Mouse (Mus musculus): ENCODE data around the gene Tmem117. TPM values are rescaled to one million over a fixed set of nuclear protein-coding genes. Genes with fewer than 3 reads are reported as not detected.

Gene Tmem117
- polyA plus RNA-seq, 1 experiment from 2014 or later: 17.8 TPM

- Histone ChIP-seq H3K27me3 (ENCODE audit: control insufficient read depth, insufficient read depth, low read depth, low read length) (no peaks in the 10 kb centered on the region), H3K9me3 (replicated peaks; ENCODE audit: control insufficient read depth, low read length, poor library complexity, severe bottlenecking) (no peaks in the 10 kb centered on the region), H3K4me2 (ENCODE audit: low read length) (no peak overlapping the region), H3K27ac (ENCODE audit: low read length) (no peak overlapping the region), H3K4me1 (ENCODE audit: control insufficient read depth, insufficient read depth, low read length) (peaks cover 3% of the 10 kb centered on the region; the same call in 1 of the 2 replicates), H3K4me3 (ENCODE audit: low read depth, low read length) (no peak overlapping the region), H3K36me3 (ENCODE audit: control insufficient read depth, insufficient read depth, low read length) (no peaks in the 10 kb centered on the region), H3K9ac (ENCODE audit: low read depth, low read length) (no peak overlapping the region)
- ATAC-seq: no peak
- 64% methylated on average over 5 of the region's 5 CpGs for WGBS
Observed at GRCm38 (mm10) chr15:94927986-94928385, 299.0 kb downstream of the Tmem117 start.

- no peak for ATAC-seq
- 38% methylated on average over 3 of the region's 3 CpGs for WGBS
- Histone ChIP-seq H3K4me3 (ENCODE audit: low read depth, low read length) (no peak overlapping the region), H3K4me1 (ENCODE audit: control insufficient read depth, insufficient read depth, low read length) (peaks cover 3% of the 10 kb centered on the region; the same call in 1 of the 2 replicates), H3K9ac (ENCODE audit: low read depth, low read length) (no peak overlapping the region), H3K36me3 (ENCODE audit: control insufficient read depth, insufficient read depth, low read length) (no peaks in the 10 kb centered on the region), H3K27ac (ENCODE audit: low read length) (no peak overlapping the region), H3K4me2 (ENCODE audit: low read length) (no peak overlapping the region), H3K9me3 (replicated peaks; ENCODE audit: control insufficient read depth, low read length, poor library complexity, severe bottlenecking) (no peaks in the 10 kb centered on the region), H3K27me3 (ENCODE audit: control insufficient read depth, insufficient read depth, low read depth, low read length) (no peaks in the 10 kb centered on the region)
Observed at GRCm38 (mm10) chr15:94930743-94931142, 301.7 kb downstream of the Tmem117 start.

DNA sequence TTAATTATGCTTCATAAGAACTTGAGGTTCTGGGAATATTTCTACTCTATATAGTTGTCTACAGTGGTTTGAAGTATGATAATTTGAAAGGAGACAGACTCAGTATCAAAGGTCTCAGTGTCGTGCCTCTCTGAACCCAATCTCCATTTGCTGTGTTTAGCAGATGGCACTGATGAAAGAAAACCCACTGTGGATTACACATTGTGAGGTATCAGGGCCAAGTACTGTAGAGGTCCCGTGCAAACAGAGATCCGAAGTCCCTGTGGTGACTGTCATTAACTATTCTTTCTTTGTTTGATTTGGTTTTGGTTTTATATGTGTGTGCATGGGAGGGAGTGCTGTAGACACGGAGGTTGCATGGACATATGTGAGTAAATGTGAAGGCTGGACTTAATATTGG lies 304.0 kb downstream of the Tmem117 start:
- Histone ChIP-seq H3K36me3 (ENCODE audit: control insufficient read depth, insufficient read depth, low read length) (no peaks in the 10 kb centered on the region), H3K27me3 (ENCODE audit: control insufficient read depth, insufficient read depth, low read depth, low read length) (no peaks in the 10 kb centered on the region), H3K27ac (ENCODE audit: low read length) (no peak overlapping the region), H3K4me3 (ENCODE audit: low read depth, low read length) (no peak overlapping the region), H3K4me1 (ENCODE audit: control insufficient read depth, insufficient read depth, low read length) (0 out of 2 replicates have a peak, but pooled peaks cover 2% of the 10 kb centered on the region), H3K4me2 (ENCODE audit: low read length) (no peak overlapping the region), H3K9me3 (replicated peaks; ENCODE audit: control insufficient read depth, low read length, poor library complexity, severe bottlenecking) (no peaks in the 10 kb centered on the region), H3K9ac (ENCODE audit: low read depth, low read length) (no peak overlapping the region)
- ATAC-seq: no peak
- WGBS: 45% methylated on average over 4 of the region's 4 CpGs

DNA sequence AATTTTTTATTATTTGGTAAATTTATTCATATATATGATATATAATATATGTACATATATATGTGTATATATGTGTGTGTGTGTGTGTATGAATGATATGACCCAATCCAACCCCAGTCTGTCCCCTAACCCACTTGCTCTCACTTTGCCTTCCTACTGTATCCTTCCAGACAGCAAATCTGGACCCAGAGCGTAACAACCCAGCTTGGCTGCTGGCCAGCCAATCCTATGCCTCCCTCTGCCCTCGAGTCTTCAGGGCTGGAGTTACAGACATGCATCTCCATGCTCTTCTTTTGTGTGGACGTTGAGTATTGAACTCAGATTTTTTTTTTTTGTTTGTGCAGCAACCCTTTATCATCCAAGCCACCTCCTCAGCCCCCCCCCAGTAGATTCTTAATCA lies 304.4 kb downstream of the Tmem117 start:
- no peak overlapping the region for H3K4me3 ChIP-seq (ENCODE audit: low read depth, low read length)
- no peaks in the 10 kb centered on the region for H3K27me3 ChIP-seq (ENCODE audit: control insufficient read depth, insufficient read depth, low read depth, low read length)
- no peak for ATAC-seq
- WGBS: 28% methylated on average over 3 of the region's 3 CpGs
- H3K4me1 ChIP-seq (ENCODE audit: control insufficient read depth, insufficient read depth, low read length): no peaks in the 10 kb centered on the region
- H3K36me3 ChIP-seq (ENCODE audit: control insufficient read depth, insufficient read depth, low read length): no peaks in the 10 kb centered on the region
- no peak overlapping the region for H3K4me2 ChIP-seq (ENCODE audit: low read length)
- H3K9me3 ChIP-seq (replicated peaks; ENCODE audit: control insufficient read depth, low read length, poor library complexity, severe bottlenecking): no peaks in the 10 kb centered on the region
- no peak overlapping the region for H3K27ac ChIP-seq (ENCODE audit: low read length)
- no peak overlapping the region for H3K9ac ChIP-seq (ENCODE audit: low read depth, low read length)

DNA sequence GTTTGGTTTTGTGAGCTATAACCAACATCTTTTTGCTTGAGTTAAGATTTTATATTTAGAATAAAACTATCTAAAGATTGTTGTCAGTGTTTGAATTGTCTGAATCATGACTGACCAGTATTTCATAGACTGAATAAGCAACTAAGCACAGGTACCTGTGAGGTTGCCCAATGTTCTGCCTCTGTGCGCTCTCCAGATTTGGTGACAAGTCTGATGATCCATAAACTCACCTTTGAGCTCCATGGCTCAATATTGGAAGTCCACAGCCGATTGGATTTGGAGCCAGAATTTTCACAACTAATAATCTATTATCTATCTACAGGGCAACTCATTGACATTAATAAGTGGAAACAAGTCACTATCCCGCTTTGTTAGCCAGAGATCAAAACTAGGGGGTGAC lies 312.9 kb downstream of the Tmem117 start:
- no peak for ATAC-seq
- no peaks in the 10 kb centered on the region for H3K9me3 ChIP-seq (replicated peaks; ENCODE audit: control insufficient read depth, low read length, poor library complexity, severe bottlenecking)
- no peaks in the 10 kb centered on the region for H3K4me1 ChIP-seq (ENCODE audit: control insufficient read depth, insufficient read depth, low read length)
- WGBS: 90% methylated on average over 3 of the region's 3 CpGs
- no peaks in the 10 kb centered on the region for H3K36me3 ChIP-seq (ENCODE audit: control insufficient read depth, insufficient read depth, low read length)
- H3K27ac ChIP-seq (ENCODE audit: low read length): no peak overlapping the region
- no peak overlapping the region for H3K4me2 ChIP-seq (ENCODE audit: low read length)
- H3K4me3 ChIP-seq (ENCODE audit: low read depth, low read length): no peak overlapping the region
- H3K9ac ChIP-seq (ENCODE audit: low read depth, low read length): no peak overlapping the region
- H3K27me3 ChIP-seq (ENCODE audit: control insufficient read depth, insufficient read depth, low read depth, low read length): no peaks in the 10 kb centered on the region

GRCm38 (mm10) chr15:94942465-94942864 lies 313.4 kb downstream of the Tmem117 start:
- H3K27me3 ChIP-seq (ENCODE audit: control insufficient read depth, insufficient read depth, low read depth, low read length): no peaks in the 10 kb centered on the region
- no peak overlapping the region for H3K9ac ChIP-seq (ENCODE audit: low read depth, low read length)
- H3K4me3 ChIP-seq (ENCODE audit: low read depth, low read length): no peak overlapping the region
- no peaks in the 10 kb centered on the region for H3K36me3 ChIP-seq (ENCODE audit: control insufficient read depth, insufficient read depth, low read length)
- no peak overlapping the region for H3K27ac ChIP-seq (ENCODE audit: low read length)
- ATAC-seq: no peak
- H3K4me2 ChIP-seq (ENCODE audit: low read length): no peak overlapping the region
- H3K9me3 ChIP-seq (replicated peaks; ENCODE audit: control insufficient read depth, low read length, poor library complexity, severe bottlenecking): no peaks in the 10 kb centered on the region
- WGBS: 27% methylated on average over 1 of the region's 1 CpGs
- H3K4me1 ChIP-seq (ENCODE audit: control insufficient read depth, insufficient read depth, low read length): no peaks in the 10 kb centered on the region

DNA sequence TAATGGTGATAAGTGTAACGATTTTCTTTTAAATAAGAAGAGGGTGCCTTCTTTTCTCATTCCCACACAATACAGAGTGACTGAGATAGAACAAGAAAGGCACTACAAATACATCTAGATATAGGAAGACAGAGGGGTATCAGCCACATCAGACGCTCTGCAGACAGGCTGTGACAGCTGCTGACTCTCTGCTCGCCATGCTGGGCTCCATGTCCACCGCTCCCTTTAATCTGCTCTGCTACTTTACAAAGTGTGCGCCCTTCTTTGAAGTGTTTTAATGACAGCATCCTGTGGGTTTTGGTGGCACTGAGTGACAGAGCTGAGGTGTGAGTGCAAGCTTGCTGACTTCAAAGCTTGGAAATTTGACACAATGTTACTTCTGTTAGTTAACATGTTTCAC lies 314.9 kb downstream of the Tmem117 start:
- H3K9ac ChIP-seq (ENCODE audit: low read depth, low read length): no peak overlapping the region
- no peak overlapping the region for H3K4me3 ChIP-seq (ENCODE audit: low read depth, low read length)
- ATAC-seq: no peak
- H3K27ac ChIP-seq (ENCODE audit: low read length): no peak overlapping the region
- H3K4me1 ChIP-seq (ENCODE audit: control insufficient read depth, insufficient read depth, low read length): no peaks in the 10 kb centered on the region
- H3K27me3 ChIP-seq (ENCODE audit: control insufficient read depth, insufficient read depth, low read depth, low read length): no peaks in the 10 kb centered on the region
- no peaks in the 10 kb centered on the region for H3K36me3 ChIP-seq (ENCODE audit: control insufficient read depth, insufficient read depth, low read length)
- no peaks in the 10 kb centered on the region for H3K9me3 ChIP-seq (replicated peaks; ENCODE audit: control insufficient read depth, low read length, poor library complexity, severe bottlenecking)
- WGBS: 57% methylated on average over 5 of the region's 5 CpGs
- H3K4me2 ChIP-seq (ENCODE audit: low read length): no peak overlapping the region

DNA sequence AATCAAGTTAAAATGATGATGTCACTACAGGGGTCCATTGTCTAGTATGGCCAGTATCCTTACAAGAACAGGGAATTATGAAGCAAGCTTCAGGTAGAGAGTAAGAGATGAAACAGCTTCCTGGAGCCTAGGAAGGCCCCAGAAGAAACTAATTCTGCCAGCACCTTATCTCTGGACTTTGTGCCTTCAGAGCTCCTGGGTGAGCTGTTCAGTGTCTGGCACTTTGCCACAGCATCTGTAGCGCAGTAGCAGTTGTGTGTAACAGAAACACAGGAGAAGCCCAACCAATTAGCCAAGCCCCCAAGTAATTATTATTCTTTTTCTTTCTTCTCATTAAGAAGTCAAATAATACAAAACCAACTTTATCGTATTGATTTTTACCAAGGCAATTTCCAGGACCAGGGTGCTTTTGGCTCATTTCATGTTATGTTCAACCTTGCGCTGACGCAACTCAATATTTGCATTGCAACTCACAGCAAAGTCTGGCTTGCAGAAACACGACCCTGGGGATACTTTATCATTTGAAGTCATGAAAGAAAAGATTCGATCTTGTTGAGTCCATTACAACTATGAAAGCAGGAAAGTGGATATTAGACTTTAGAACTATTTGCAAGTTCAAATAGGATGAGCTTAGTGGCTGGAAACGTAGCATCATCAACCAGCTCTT lies 322.5 kb downstream of the Tmem117 start:
- Histone ChIP-seq H3K36me3 (ENCODE audit: control insufficient read depth, insufficient read depth, low read length) (no peaks in the 10 kb centered on the region), H3K4me1 (ENCODE audit: control insufficient read depth, insufficient read depth, low read length) (no peaks in the 10 kb centered on the region), H3K9ac (ENCODE audit: low read depth, low read length) (no peak overlapping the region), H3K9me3 (replicated peaks; ENCODE audit: control insufficient read depth, low read length, poor library complexity, severe bottlenecking) (no peaks in the 10 kb centered on the region), H3K4me2 (ENCODE audit: low read length) (no peak overlapping the region), H3K27me3 (ENCODE audit: control insufficient read depth, insufficient read depth, low read depth, low read length) (no peaks in the 10 kb centered on the region), H3K27ac (ENCODE audit: low read length) (no peak overlapping the region), H3K4me3 (ENCODE audit: low read depth, low read length) (no peak overlapping the region)
- ATAC-seq: no peak
- 87% methylated on average over 7 of the region's 7 CpGs for WGBS

DNA sequence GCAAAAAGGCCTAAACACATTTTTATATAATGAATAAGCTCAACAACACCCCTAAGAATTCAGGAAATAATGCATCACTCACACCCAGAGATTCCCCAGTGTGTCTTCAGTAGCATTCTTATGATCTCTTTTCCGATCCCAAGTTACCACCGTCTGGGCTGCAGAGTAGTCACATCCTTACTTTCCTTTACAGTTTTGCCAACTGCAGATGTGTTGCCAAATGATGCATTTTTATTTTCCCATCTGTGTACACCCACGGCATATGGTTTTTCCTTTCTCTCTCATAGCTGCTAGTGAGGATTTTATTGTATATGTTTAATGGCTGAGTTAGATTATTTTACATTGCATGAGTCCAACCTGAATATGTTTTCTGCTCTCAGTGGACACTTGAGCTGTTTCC lies 327.7 kb downstream of the Tmem117 start:
- H3K9me3 ChIP-seq (replicated peaks; ENCODE audit: control insufficient read depth, low read length, poor library complexity, severe bottlenecking): no peaks in the 10 kb centered on the region
- no peak for ATAC-seq
- H3K4me1 ChIP-seq (ENCODE audit: control insufficient read depth, insufficient read depth, low read length): no peaks in the 10 kb centered on the region
- no peak overlapping the region for H3K9ac ChIP-seq (ENCODE audit: low read depth, low read length)
- H3K27me3 ChIP-seq (ENCODE audit: control insufficient read depth, insufficient read depth, low read depth, low read length): no peaks in the 10 kb centered on the region
- no peaks in the 10 kb centered on the region for H3K36me3 ChIP-seq (ENCODE audit: control insufficient read depth, insufficient read depth, low read length)
- H3K27ac ChIP-seq (ENCODE audit: low read length): no peak overlapping the region
- WGBS: 74% methylated on average over 3 of the region's 3 CpGs
- H3K4me2 ChIP-seq (ENCODE audit: low read length): no peak overlapping the region
- no peak overlapping the region for H3K4me3 ChIP-seq (ENCODE audit: low read depth, low read length)

Data from midbrain, embryonic 16.5 days (tissue).